Mouse (Mus musculus): ENCODE data around the gene Ube2t. TPM values are rescaled to one million over a fixed set of nuclear protein-coding genes. Genes with fewer than 3 reads are reported as not detected.

Gene Ube2t
- 1 to 10 TPM; 1.1 to 2.2 TPM for total RNA-seq (2021)
- long read RNA-seq, partial matches to known transcripts = 0 of 1 reads
- long read RNA-seq, other reads (novel, unspliced or antisense) = 0 of 1 reads

GRCm38 (mm10) chr1:134962053-134962803 lies at the start of gene Ube2t:
Ube2t (plus strand) TSS chr1:134962565.
- peak; percentile 91 to 96 for DNase-seq (ENCODE audit: low spot score in 2 of 2)

GRCm38 (mm10) chr1:134913535-134913934 lies 48.8 kb upstream of the Ube2t start:
- DNase-seq (ENCODE audit: low spot score in 2 of 2) = peak in 1 of 2 experiments; percentile 57

GRCm38 (mm10) chr1:134915421-134915820 lies 46.9 kb upstream of the Ube2t start:
- DNase-seq (ENCODE audit: low spot score in 2 of 2) = no peak

- no peak for DNase-seq (ENCODE audit: low spot score in 2 of 2)
Observed at GRCm38 (mm10) chr1:134919010-134919409, 43.4 kb upstream of the Ube2t start.

GRCm38 (mm10) chr1:134932431-134932830 lies 29.9 kb upstream of the Ube2t start:
- DNase-seq (ENCODE audit: low spot score in 2 of 2) = no peak

GRCm38 (mm10) chr1:134936335-134936734 lies 26.0 kb upstream of the Ube2t start:
- no peak for DNase-seq (ENCODE audit: low spot score in 2 of 2)

GRCm38 (mm10) chr1:134938233-134938632 lies 24.1 kb upstream of the Ube2t start:
- no peak for DNase-seq (ENCODE audit: low spot score in 2 of 2)

GRCm38 (mm10) chr1:134940863-134941262 lies 21.5 kb upstream of the Ube2t start:
- no peak for DNase-seq (ENCODE audit: low spot score in 2 of 2)

GRCm38 (mm10) chr1:134942898-134943297 lies 19.5 kb upstream of the Ube2t start:
- no peak for DNase-seq (ENCODE audit: low spot score in 2 of 2)

- no peak for DNase-seq (ENCODE audit: low spot score in 2 of 2)
Observed at GRCm38 (mm10) chr1:134947590-134947989, 14.8 kb upstream of the Ube2t start.

- DNase-seq (ENCODE audit: low spot score in 2 of 2) = peak in 1 of 2 experiments; percentile 61
Observed at GRCm38 (mm10) chr1:134949946-134950345, 12.4 kb upstream of the Ube2t start.

GRCm38 (mm10) chr1:134955050-134955636 lies 7.2 kb upstream of the Ube2t start:
- DNase-seq (ENCODE audit: low spot score in 2 of 2) = no peak

GRCm38 (mm10) chr1:134955637-134956176 lies 6.7 kb upstream of the Ube2t start, which contains the start of gene Ppp1r12b:
Ppp1r12b (minus strand) TSS chr1:134955942.
- DNase-seq (ENCODE audit: low spot score in 2 of 2) = peak; percentile 97 to 98

- no peak for DNase-seq (ENCODE audit: low spot score in 2 of 2)
Observed at GRCm38 (mm10) chr1:134960634-134961033, 1.7 kb upstream of the Ube2t start.

GRCm38 (mm10) chr1:134962821-134963220 lies 456 bp downstream of the Ube2t start:
- no peak for DNase-seq (ENCODE audit: low spot score in 2 of 2)

- DNase-seq (ENCODE audit: low spot score in 2 of 2) = no peak
Observed at GRCm38 (mm10) chr1:134965430-134965829, 3.1 kb downstream of the Ube2t start.

- DNase-seq (ENCODE audit: low spot score in 2 of 2) = peak in 1 of 2 experiments; percentile 58
Observed at GRCm38 (mm10) chr1:134972920-134973319, 10.6 kb downstream of the Ube2t start.

- DNase-seq (ENCODE audit: low spot score in 2 of 2) = peak in 1 of 2 experiments; percentile 43
Observed at GRCm38 (mm10) chr1:134987173-134987961, 25.0 kb downstream of the Ube2t start.

GRCm38 (mm10) chr1:134987962-134988341 lies 25.6 kb downstream of the Ube2t start:
- no peak for DNase-seq (ENCODE audit: low spot score in 2 of 2)

- DNase-seq (ENCODE audit: low spot score in 2 of 2) = peak; percentile 72 to 91
Observed at GRCm38 (mm10) chr1:134989372-134989771, 27.0 kb downstream of the Ube2t start.

GRCm38 (mm10) chr1:134992046-134992645 lies 29.8 kb downstream of the Ube2t start:
- DNase-seq (ENCODE audit: low spot score in 2 of 2) = no peak

Measured in layer of hippocampus, adult 18-20 months (tissue).